In the genomic region with DNA sequence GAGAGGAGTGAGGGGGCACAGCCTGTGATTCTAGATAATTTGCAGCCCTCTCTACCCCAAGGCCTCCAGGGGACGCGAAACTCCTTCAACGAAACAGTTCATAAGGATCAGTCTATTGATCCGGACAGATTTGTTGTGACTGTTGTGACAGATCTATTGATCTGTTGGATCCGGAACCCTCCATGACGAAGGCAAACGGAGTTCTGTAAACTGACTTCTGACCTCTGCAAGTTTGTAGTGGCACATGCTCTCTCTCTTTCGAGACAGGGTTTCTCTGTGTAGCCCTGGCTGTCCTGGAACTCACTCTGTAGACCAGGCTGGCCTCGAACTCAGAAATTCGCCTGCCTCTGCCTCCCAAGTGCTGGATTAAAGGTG, we compare ENCODE assay signal across 9 mouse cellular contexts. TPM values are rescaled to one million over a fixed set of nuclear protein-coding genes. Genes with fewer than 3 reads are reported as not detected.
DNase-seq lines count a peak whose midpoint lies in the region; ATAC-seq and TF ChIP-seq lines count a peak whose summit lies in the region.
"Not testable (repeated sequence)": the region's sequence is repeated elsewhere in the genome, so short reads cannot be mapped to it uniquely, and the experiment has no call there.
"Had no signal": no experiment of that assay in that cellular context is flagged by ENCODE, and none has a peak within 500 bp of the region (broad histone marks: within the 10 kb centered on the region; RNA-seq: fewer than 3 reads in every experiment).

No protein-coding gene starts in this region.

- H3K27ac ChIP-seq in MEL (ENCODE audit: control insufficient read depth, low read depth, low read length) = peak overlapping the region; percentile 78
- H3K27ac ChIP-seq in gastrocnemius, adult 2 months = peak overlapping the region; percentile 31; the same call in 1 of the 2 replicates
- not testable (repeated sequence) for H3K27ac ChIP-seq in intestine, embryonic 15.5 days; limb, embryonic 12.5 days
- peak overlapping the region; percentile 65 for H3K27ac ChIP-seq in liver, embryonic 14.5 days

- 59% methylated on average over 10 of the region's 10 CpGs for WGBS in intestine, embryonic 15.5 days
- 73% methylated on average over 10 of the region's 10 CpGs for whole genome bisulfite sequencing in limb, embryonic 12.5 days
- WGBS in liver, embryonic 14.5 days (ENCODE audit: insufficient replicate concordance) = 61% methylated on average over 10 of the region's 10 CpGs

- not testable (repeated sequence) for ATAC-seq in intestine, embryonic 15.5 days; limb, embryonic 12.5 days (ENCODE audit: insufficient number of reproducible peaks, insufficient read depth, low FRiP score, low TSS enrichment, low read depth); liver, embryonic 14.5 days (ENCODE audit: insufficient read depth)

- not testable (repeated sequence) for TF ChIP-seq CTCF in MEL (IDR thresholded peaks at IDR 0.05 in 2 of 3, conservative IDR thresholded peaks at IDR 0.05 in 1 of 3; ENCODE audit: control insufficient read depth in 1 of 3, insufficient read depth in 1 of 3, low read depth in 2 of 3, low read length in 3 of 3, poor library complexity in 1 of 3, severe bottlenecking in 1 of 3); gastrocnemius, adult 2 months (IDR thresholded peaks at IDR 0.05); liver, embryonic 14.5 days (IDR thresholded peaks at IDR 0.05; ENCODE audit: low read depth)

- H3K27me3 ChIP-seq in MEL (ENCODE audit: control insufficient read depth in 1 of 2, insufficient read depth in 2 of 2, low read length in 2 of 2); intestine, embryonic 15.5 days (replicated peaks); limb, embryonic 12.5 days; liver, embryonic 14.5 days (ENCODE audit: control insufficient read depth, insufficient read depth, low read length); megakaryocyte, embryonic 14.5 days (replicated peaks): not testable (repeated sequence)

- TF ChIP-seq RAD21 in MEL (IDR thresholded peaks at IDR 0.05; ENCODE audit: low read depth, low read length) = not testable (repeated sequence)

- peak overlapping the region; percentile 51 for H3K9ac ChIP-seq in MEL (ENCODE audit: control insufficient read depth, low read depth, low read length, poor library complexity, severe bottlenecking)
- H3K9ac ChIP-seq in intestine, embryonic 15.5 days = not testable (repeated sequence)
- H3K9ac ChIP-seq in limb, embryonic 12.5 days (replicated peaks) = 0 out of 2 replicates have a peak overlapping the region, but pooled peaks have one; percentile 18
- peak overlapping the region; percentile 7; the same call in 1 of the 2 replicates for H3K9ac ChIP-seq in liver, embryonic 14.5 days (replicated peaks)

- H3K79me2 ChIP-seq in MEL (ENCODE audit: control insufficient read depth, insufficient read depth, low read length, poor library complexity) = peaks cover 39% of the 10 kb centered on the region

- H3K4me2 ChIP-seq in intestine, embryonic 15.5 days (replicated peaks) = 0 out of 2 replicates have a peak overlapping the region, but pooled peaks have one; percentile 33
- not testable (repeated sequence) for H3K4me2 ChIP-seq in limb, embryonic 12.5 days
- peak overlapping the region; percentile 56 for H3K4me2 ChIP-seq in liver, embryonic 14.5 days (ENCODE audit: low read depth)

- not testable (repeated sequence) for H3K36me3 ChIP-seq in MEL (ENCODE audit: control insufficient read depth in 1 of 2, insufficient read depth in 2 of 2, low read length in 2 of 2)
- H3K36me3 ChIP-seq in intestine, embryonic 15.5 days = peaks cover 28% of the 10 kb centered on the region
- peaks cover 39% of the 10 kb centered on the region for H3K36me3 ChIP-seq in limb, embryonic 12.5 days
- peaks cover 25% of the 10 kb centered on the region for H3K36me3 ChIP-seq in liver, embryonic 14.5 days (replicated peaks; ENCODE audit: control insufficient read depth, insufficient read depth, low read depth)
- peaks cover 43% of the 10 kb centered on the region for H3K36me3 ChIP-seq in megakaryocyte, embryonic 14.5 days (replicated peaks; ENCODE audit: low read length)

- intact Hi-C loops in gastrocnemius, adult 2 months (cut with DNase I) = loop anchor here (5.0 kb wide), 1 partner anchor 150 kb away; a partner anchor contains a TSS

- not testable (repeated sequence) for TF ChIP-seq EP300 in MEL (IDR thresholded peaks at IDR 0.05; ENCODE audit: low read depth in 1 of 2, low read length in 2 of 2); liver, embryonic 14.5 days (IDR thresholded peaks at IDR 0.05; ENCODE audit: low read depth)

- DNase-seq in A20 (ENCODE audit: low read depth, low spot score) = peak; percentile 24
- DNase-seq in MEL (ENCODE audit: low read depth, low spot score); gastrocnemius, adult 2 months; liver, embryonic 14.5 days (ENCODE audit: low read depth in 3 of 3, low spot score in 3 of 3): not testable (repeated sequence)

- peak overlapping the region; percentile 23 to 63 for H3K4me3 ChIP-seq in MEL (ENCODE audit: control insufficient read depth in 1 of 2, insufficient read depth in 1 of 2, low read depth in 2 of 2, low read length in 2 of 2)
- H3K4me3 ChIP-seq in gastrocnemius, adult 2 months; intestine, embryonic 15.5 days (replicated peaks); limb, embryonic 12.5 days (replicated peaks); liver, embryonic 14.5 days (ENCODE audit: insufficient read depth in 1 of 2, low read depth in 2 of 2, low read length in 2 of 2): not testable (repeated sequence)
- H3K4me3 ChIP-seq in megakaryocyte, embryonic 14.5 days (replicated peaks) = peak overlapping the region; percentile 89

- peaks cover 0 to 13% of the 10 kb centered on the region in 2 experiments; a peak in 2 of 4 replicates for H3K4me1 ChIP-seq in MEL (ENCODE audit: control insufficient read depth in 1 of 2, insufficient read depth in 2 of 2, low read length in 2 of 2)
- H3K4me1 ChIP-seq in intestine, embryonic 15.5 days (replicated peaks) = peaks cover 33% of the 10 kb centered on the region
- H3K4me1 ChIP-seq in limb, embryonic 12.5 days (replicated peaks) = peaks cover 40% of the 10 kb centered on the region
- peaks cover 23 to 32% of the 10 kb centered on the region in 2 experiments for H3K4me1 ChIP-seq in liver, embryonic 14.5 days (replicated peaks; ENCODE audit: control insufficient read depth in 2 of 2, insufficient read depth in 2 of 2, low read length in 1 of 2)
- H3K4me1 ChIP-seq in megakaryocyte, embryonic 14.5 days = peaks cover 81% of the 10 kb centered on the region

- not testable (repeated sequence) for TF ChIP-seq POLR2A in MEL (IDR thresholded peaks at IDR 0.05; ENCODE audit: control insufficient read depth in 1 of 2, insufficient read depth in 1 of 2, low read depth in 1 of 2, low read length in 2 of 2, poor library complexity in 1 of 2)

- not testable (repeated sequence) for H3K9me3 ChIP-seq in MEL (replicated peaks; ENCODE audit: insufficient read depth, low read length); intestine, embryonic 15.5 days; limb, embryonic 12.5 days; liver, embryonic 14.5 days (ENCODE audit: control insufficient read depth, low read length); megakaryocyte, embryonic 14.5 days

RNA-seq across cellular contexts. Expression of a gene that starts 0.7 kb away (rescaled TPM):
- total RNA-seq in MEL (2012; rRNA removed) = 3,804 and 3,914 TPM in 2 replicates
- polyA plus RNA-seq in MEL (2012; ENCODE audit: insufficient read depth in 1 of 2, insufficient read length in 2 of 2, low read depth in 1 of 2, low replicate concordance in 2 of 2, missing spikeins in 1 of 2) = 1,000 to 10,000 TPM in 1 of 2 experiments, not detected in 1; 2,385 TPM
- 100 to 1,000 TPM; 589 to 687 TPM for total RNA-seq in gastrocnemius, adult 2 months (2021)
- polyA plus RNA-seq in intestine, embryonic 15.5 days (2015; fragmentation: Nextera tagmentation; extraction: Ambion mirVana) = 1,919 and 1,958 TPM in 2 replicates
- 1,768 and 1,771 TPM in 2 replicates for polyA plus RNA-seq in limb, embryonic 12.5 days (2016; fragmentation: Nextera tagmentation; extraction: Ambion mirVana)
- polyA plus RNA-seq in liver, embryonic 14.5 days (2012; rRNA removed) = 1,839 and 1,886 TPM in 2 replicates
- polyA plus RNA-seq in liver, embryonic 14.5 days (2014; fragmentation: Nextera tagmentation; extraction: Ambion mirVana) = 1,322 and 1,328 TPM in 2 replicates
- 9,023 and 9,040 TPM in 2 replicates for polyA plus RNA-seq in megakaryocyte, embryonic 14.5 days (2012; ENCODE audit: insufficient read depth, low replicate concordance)

RNA-seq across cellular contexts. Expression of a gene that starts 3.0 kb away (rescaled TPM):
- total RNA-seq in MEL (2012; rRNA removed) = 281 and 334 TPM in 2 replicates
- 100 to 1,000 TPM in 1 of 2 experiments, not detected in 1; 274 TPM for polyA plus RNA-seq in MEL (2012; ENCODE audit: insufficient read depth in 1 of 2, insufficient read length in 2 of 2, low read depth in 1 of 2, low replicate concordance in 2 of 2, missing spikeins in 1 of 2)
- total RNA-seq in gastrocnemius, adult 2 months (2021) = 100 to 1,000 TPM; 107 to 167 TPM
- 283 and 287 TPM in 2 replicates for polyA plus RNA-seq in intestine, embryonic 15.5 days (2015; fragmentation: Nextera tagmentation; extraction: Ambion mirVana)
- 211 and 216 TPM in 2 replicates for polyA plus RNA-seq in limb, embryonic 12.5 days (2016; fragmentation: Nextera tagmentation; extraction: Ambion mirVana)
- polyA plus RNA-seq in liver, embryonic 14.5 days (2012; rRNA removed) = 53.4 and 84.4 TPM in 2 replicates
- polyA plus RNA-seq in liver, embryonic 14.5 days (2014; fragmentation: Nextera tagmentation; extraction: Ambion mirVana) = 183 and 186 TPM in 2 replicates
- polyA plus RNA-seq in megakaryocyte, embryonic 14.5 days (2012; ENCODE audit: insufficient read depth, low replicate concordance) = 90.4 and 344 TPM in 2 replicates

RNA-seq across cellular contexts. Expression of a gene that starts 14.1 kb away (rescaled TPM):
- total RNA-seq in MEL (2012; rRNA removed) = 162 and 203 TPM in 2 replicates
- 100 to 1,000 TPM; 197 to 296 TPM for polyA plus RNA-seq in MEL (2012; ENCODE audit: insufficient read depth in 1 of 2, insufficient read length in 2 of 2, low read depth in 1 of 2, low replicate concordance in 2 of 2, missing spikeins in 1 of 2)
- 10 to 100 TPM; 60.4 to 71.8 TPM for total RNA-seq in gastrocnemius, adult 2 months (2021)
- 62.6 and 70.0 TPM in 2 replicates for polyA plus RNA-seq in intestine, embryonic 15.5 days (2015; fragmentation: Nextera tagmentation; extraction: Ambion mirVana)
- polyA plus RNA-seq in limb, embryonic 12.5 days (2016; fragmentation: Nextera tagmentation; extraction: Ambion mirVana) = 65.1 and 67.0 TPM in 2 replicates
- 38.5 and 46.3 TPM in 2 replicates for polyA plus RNA-seq in liver, embryonic 14.5 days (2012; rRNA removed)
- polyA plus RNA-seq in liver, embryonic 14.5 days (2014; fragmentation: Nextera tagmentation; extraction: Ambion mirVana) = 28.8 and 36.9 TPM in 2 replicates
- 35.4 and 50.4 TPM in 2 replicates for polyA plus RNA-seq in megakaryocyte, embryonic 14.5 days (2012; ENCODE audit: insufficient read depth, low replicate concordance)

RNA-seq across cellular contexts. Expression of a gene that starts 15.4 kb away (rescaled TPM):
- total RNA-seq in MEL (2012; rRNA removed) = 0.33 and 0.46 TPM in 2 replicates
- 1 to 10 TPM in 1 of 2 experiments, not detected in 1; 1.1 TPM for polyA plus RNA-seq in MEL (2012; ENCODE audit: insufficient read depth in 1 of 2, insufficient read length in 2 of 2, low read depth in 1 of 2, low replicate concordance in 2 of 2, missing spikeins in 1 of 2)
- total RNA-seq in gastrocnemius, adult 2 months (2021) = under 1 TPM in 1 of 2 experiments, not detected in 1; 0.11 TPM
- polyA plus RNA-seq in intestine, embryonic 15.5 days (2015; fragmentation: Nextera tagmentation; extraction: Ambion mirVana) = 0.48 and 0.68 TPM in 2 replicates
- polyA plus RNA-seq in limb, embryonic 12.5 days (2016; fragmentation: Nextera tagmentation; extraction: Ambion mirVana) = 0.92 and 1.3 TPM in 2 replicates
- 0.33 and 0.45 TPM in 2 replicates for polyA plus RNA-seq in liver, embryonic 14.5 days (2012; rRNA removed)
- polyA plus RNA-seq in liver, embryonic 14.5 days (2014; fragmentation: Nextera tagmentation; extraction: Ambion mirVana) = 0.39 and 0.54 TPM in 2 replicates
- not detected in 2 replicates for polyA plus RNA-seq in megakaryocyte, embryonic 14.5 days (2012; ENCODE audit: insufficient read depth, low replicate concordance)
- total RNA-seq: heart, postnatal 14 days had no signal
- polyA plus RNA-seq: macrophage had no signal

RNA-seq across cellular contexts. Expression of a gene that starts 27.9 kb away (rescaled TPM):
- total RNA-seq in MEL (2012; rRNA removed) = 87.3 and 103 TPM in 2 replicates
- 100 to 1,000 TPM in 1 of 2 experiments, not detected in 1; 203 TPM for polyA plus RNA-seq in MEL (2012; ENCODE audit: insufficient read depth in 1 of 2, insufficient read length in 2 of 2, low read depth in 1 of 2, low replicate concordance in 2 of 2, missing spikeins in 1 of 2)
- 10 to 100 TPM; 43.0 to 46.7 TPM for total RNA-seq in gastrocnemius, adult 2 months (2021)
- polyA plus RNA-seq in intestine, embryonic 15.5 days (2015; fragmentation: Nextera tagmentation; extraction: Ambion mirVana) = 79.3 and 86.2 TPM in 2 replicates
- 151 and 156 TPM in 2 replicates for polyA plus RNA-seq in limb, embryonic 12.5 days (2016; fragmentation: Nextera tagmentation; extraction: Ambion mirVana)
- polyA plus RNA-seq in liver, embryonic 14.5 days (2012; rRNA removed) = 26.5 and 47.3 TPM in 2 replicates
- polyA plus RNA-seq in liver, embryonic 14.5 days (2014; fragmentation: Nextera tagmentation; extraction: Ambion mirVana) = 22.1 and 27.1 TPM in 2 replicates
- 30.0 and 79.6 TPM in 2 replicates for polyA plus RNA-seq in megakaryocyte, embryonic 14.5 days (2012; ENCODE audit: insufficient read depth, low replicate concordance)
